Mouse (Mus musculus) adrenal gland, postnatal 0 days (tissue): Measurements from ENCODE around the gene Blmh. TPM values are rescaled to one million over a fixed set of nuclear protein-coding genes. Genes with fewer than 3 reads are reported as not detected.

Experiments
- polyA plus RNA-seq: library from polyadenylated mRNA; unstranded; fragments of >200 nt; fragmentation: Nextera tagmentation; extraction: Ambion mirVana; gene quantifications from 2 replicates; pipeline ENCODE4 v1.2.1, GENCODE M21; 2015

Gene Blmh
- polyA plus RNA-seq: 65.6 and 75.3 TPM in 2 replicates

GRCm38 (mm10) chr11:76924759-76925236, at the start of gene Blmh:
Gene Blmh, plus strand, starts transcription at chr11:76924809.

GRCm38 (mm10) chr11:76901579-76902361, 22.8 kb upstream of the Blmh start, which contains the start of gene Tmigd1:
Gene Tmigd1, plus strand, starts transcription at chr11:76902159.

GRCm38 (mm10) chr11:76997916-76998704, 73.5 kb downstream of the Blmh start, which contains the start of gene Slc6a4:
Gene Slc6a4, plus strand, starts transcription at chr11:76998603.

Other genes with a start within 250 kb of the Blmh start
- 1.2 and 2.5 TPM in 2 replicates for gene Trarg1, start 245.0 kb upstream of the Blmh start, polyA plus RNA-seq
- gene Gosr1, start 161.2 kb upstream of the Blmh start, polyA plus RNA-seq: 18.4 and 30.7 TPM in 2 replicates
- gene Cpd, start 77.8 kb upstream of the Blmh start, polyA plus RNA-seq: 8.0 and 9.0 TPM in 2 replicates
- gene Tmigd1, start 22.6 kb upstream of the Blmh start, polyA plus RNA-seq: 2.6 and 3.2 TPM in 2 replicates
- gene Slc6a4, start 73.8 kb downstream of the Blmh start, polyA plus RNA-seq: 2.0 and 4.5 TPM in 2 replicates
- gene Nsrp1, start 153.6 kb downstream of the Blmh start, polyA plus RNA-seq: 55.6 and 71.5 TPM in 2 replicates